ENCODE assay signal across 20 mouse cellular contexts in genomic region chr12:72304347-72304688, GRCm38 (mm10).
A peak's percentile ranks its signal among the peaks of the same experiment; 100 is the strongest.
DNase-seq lines count a peak whose midpoint lies in the region; ATAC-seq and TF ChIP-seq lines count a peak whose summit lies in the region.
"Had no signal": no experiment of that assay in that cellular context is flagged by ENCODE, and none has a peak within 500 bp of the region (broad histone marks: within the 10 kb centered on the region; RNA-seq: fewer than 3 reads in every experiment).

No protein-coding gene starts in this region.

- H3K4me1 ChIP-seq in forebrain, embryonic 15.5 days: peaks cover 17% of the 10 kb centered on the region
- peaks cover 36% of the 10 kb centered on the region for H3K4me1 ChIP-seq in hindbrain, embryonic 15.5 days (replicated peaks)
- H3K4me1 ChIP-seq: heart, embryonic 12.5 days; liver, embryonic 13.5 days; stomach, embryonic 15.5 days had no signal

- WGBS in forebrain, embryonic 15.5 days: 42% methylated on average over 5 of the region's 5 CpGs
- WGBS in hindbrain, embryonic 15.5 days: 32% methylated on average over 5 of the region's 5 CpGs

- H3K4me2 ChIP-seq in forebrain, embryonic 15.5 days (replicated peaks): no peak overlapping the region
- no peak overlapping the region for H3K4me2 ChIP-seq in hindbrain, embryonic 15.5 days
- H3K4me2 ChIP-seq: heart, embryonic 12.5 days; liver, embryonic 13.5 days; stomach, embryonic 15.5 days had no signal

- no peak for TF ChIP-seq CTCF in layer of hippocampus, adult 2 months (conservative IDR thresholded peaks at IDR 0.05)

- H3K27me3 ChIP-seq in forebrain, embryonic 15.5 days: no peaks in the 10 kb centered on the region
- no peaks in the 10 kb centered on the region for H3K27me3 ChIP-seq in hindbrain, embryonic 15.5 days
- H3K27me3 ChIP-seq: liver, embryonic 13.5 days; midbrain, embryonic 12.5 days; stomach, embryonic 15.5 days had no signal

- no peaks in the 10 kb centered on the region for H3K36me3 ChIP-seq in forebrain, embryonic 15.5 days
- no peaks in the 10 kb centered on the region for H3K36me3 ChIP-seq in hindbrain, embryonic 15.5 days
- H3K36me3 ChIP-seq: heart, embryonic 12.5 days; limb, embryonic 13.5 days; liver, embryonic 13.5 days; stomach, embryonic 15.5 days had no signal

- H3K27ac ChIP-seq in layer of hippocampus, adult 2 months: peak overlapping the region; percentile 69
- H3K27ac ChIP-seq in forebrain, embryonic 15.5 days (replicated peaks): no peak overlapping the region
- H3K27ac ChIP-seq in hindbrain, embryonic 15.5 days (replicated peaks): peak overlapping the region; percentile 14; the same call in 1 of the 2 replicates
- H3K27ac ChIP-seq: limb, embryonic 13.5 days; liver, embryonic 13.5 days; midbrain, embryonic 12.5 days; stomach, embryonic 15.5 days had no signal

- no peak overlapping the region for H3K4me3 ChIP-seq in layer of hippocampus, adult 2 months
- no peak overlapping the region for H3K4me3 ChIP-seq in forebrain, embryonic 15.5 days
- H3K4me3 ChIP-seq in hindbrain, embryonic 15.5 days: no peak overlapping the region
- H3K4me3 ChIP-seq: heart, embryonic 12.5 days; limb, embryonic 13.5 days; liver, embryonic 13.5 days; midbrain, embryonic 12.5 days; stomach, embryonic 15.5 days had no signal

- peak; percentile 42 for ATAC-seq in forebrain, embryonic 15.5 days (replicated peaks)
- no peak for ATAC-seq in hindbrain, embryonic 15.5 days (ENCODE audit: low FRiP score, low read depth)
- ATAC-seq: intestine, postnatal 0 days had no signal

- peak; percentile 42 to 46 for DNase-seq in layer of hippocampus, adult 2 months (ENCODE audit: low spot score in 2 of 2)
- DNase-seq in layer of hippocampus, postnatal 25 days (ENCODE audit: extremely low spot score in 1 of 2, low spot score in 1 of 2): no peak
- peak; percentile 32 to 46 for DNase-seq in right cerebral cortex, postnatal 10 days (ENCODE audit: low spot score in 2 of 2)
- DNase-seq in right cerebral cortex, adult 2 months (ENCODE audit: low spot score in 2 of 2): no peak
- DNase-seq in kidney, adult 9 months: no peak
- DNase-seq in kidney, postnatal 4 days: no peak
- DNase-seq: adrenal gland, adult 2 months; gastrocnemius, postnatal 14 days; heart, postnatal 10 days; liver, embryonic 13.5 days; lung, adult 2 months; lung, postnatal 14 days; thymus, adult 2 months had no signal

- H3K9me3 ChIP-seq in forebrain, embryonic 15.5 days: no peaks in the 10 kb centered on the region
- H3K9me3 ChIP-seq in hindbrain, embryonic 15.5 days: no peaks in the 10 kb centered on the region
- H3K9me3 ChIP-seq: heart, embryonic 12.5 days; liver, embryonic 13.5 days; midbrain, embryonic 12.5 days; stomach, embryonic 15.5 days had no signal

- H3K9ac ChIP-seq in forebrain, embryonic 15.5 days (replicated peaks): no peak overlapping the region
- no peak overlapping the region for H3K9ac ChIP-seq in hindbrain, embryonic 15.5 days
- H3K9ac ChIP-seq: heart, embryonic 12.5 days; limb, embryonic 13.5 days; liver, embryonic 13.5 days; midbrain, embryonic 12.5 days; stomach, embryonic 15.5 days had no signal

Comparison
In these comparisons a context has a peak if more than half of its experiments do, and no peak if none do; other contexts are left out.
1. DNase-seq: peak in layer of hippocampus, adult 2 months (2 of 2) and right cerebral cortex, postnatal 10 days (2 of 2); none in layer of hippocampus, postnatal 25 days (0 of 2), right cerebral cortex, adult 2 months (0 of 2), kidney, adult 9 months (single experiment) and kidney, postnatal 4 days (0 of 2).